Mouse (Mus musculus): ENCODE results near the gene Trpm4.

DNA sequence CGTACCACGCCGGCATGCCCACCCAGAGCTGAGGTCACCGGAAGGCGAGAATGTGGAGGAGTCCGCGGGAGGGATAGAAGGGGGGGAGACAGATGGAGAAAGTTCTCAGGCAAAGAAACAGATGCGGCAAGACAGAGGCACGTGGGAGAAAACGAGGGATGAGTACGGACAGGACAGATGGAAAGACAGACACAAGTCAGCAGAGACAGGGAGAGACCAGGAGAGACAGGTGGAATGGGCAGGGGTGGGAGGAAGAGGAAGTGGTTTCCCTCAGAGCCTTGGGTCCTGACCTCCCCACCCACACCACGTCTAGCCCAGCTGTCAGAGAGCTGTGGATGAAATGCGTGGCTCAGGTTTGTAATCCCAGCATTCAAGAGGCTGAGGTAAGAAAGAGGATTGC, 13.3 kb upstream of the Trpm4 start:
- TF ChIP-seq POLR2A (IDR thresholded peaks at IDR 0.05; ENCODE audit: insufficient read depth, low read length) = no peak
- no peak for TF ChIP-seq EP300 (IDR thresholded peaks at IDR 0.05; ENCODE audit: insufficient read depth, low read depth, low read length)

Data from ES-Bruce4 (cell line).